Mouse (Mus musculus) midbrain, embryonic 15.5 days (tissue): ENCODE results near the gene Nptxr. TPM values are rescaled to one million over a fixed set of nuclear protein-coding genes. Genes with fewer than 3 reads are reported as not detected.
A peak's percentile ranks its signal among the peaks of the same experiment; 100 is the strongest.

Experiments
- ATAC-seq: fragments of 200-750 bp; cut with Nextera tagmentation; replicated peaks from 2 replicates; pipeline ENCODE4 v1.8.0; 2017; ENCODE audit warnings: moderate TSS enrichment
- H3K27ac ChIP-seq: fragments of 300-500 bp; sonication (generic); 2 replicates; pipeline ENCODE4 v1.5.1; 2015; ENCODE audit warnings: mild to moderate bottlenecking, inconsistent platforms
- H3K27me3 ChIP-seq: fragments of 300-500 bp; sonication (generic); replicated peaks from 2 replicates; pipeline ENCODE4 v1.6.1; 2015; ENCODE audit warnings: inconsistent platforms
- H3K36me3 ChIP-seq: fragments of 300-500 bp; sonication (generic); replicated peaks from 2 replicates; pipeline ENCODE4 v1.6.1; 2015; ENCODE audit warnings: inconsistent platforms
- H3K4me1 ChIP-seq: fragments of 300-500 bp; sonication (generic); 2 replicates; pipeline ENCODE4 v1.6.1; 2015; ENCODE audit warnings: inconsistent platforms
- H3K4me2 ChIP-seq: fragments of 300-500 bp; sonication (generic); 2 replicates; pipeline ENCODE4 v1.6.1; 2015; ENCODE audit warnings: inconsistent platforms, mild to moderate bottlenecking, moderate library complexity
- H3K4me3 ChIP-seq: fragments of 300-500 bp; sonication (generic); 2 replicates; pipeline ENCODE4 v1.5.1; 2015; ENCODE audit warnings: mild to moderate bottlenecking, inconsistent platforms
- H3K9ac ChIP-seq: fragments of 300-500 bp; sonication (generic); 2 replicates; pipeline ENCODE4 v1.6.1; 2015; ENCODE audit warnings: mild to moderate bottlenecking, inconsistent platforms
- H3K9me3 ChIP-seq: fragments of 300-500 bp; sonication (generic); 2 replicates; pipeline ENCODE4 v1.6.1; 2016; ENCODE audit warnings: inconsistent platforms
- WGBS: fragments of 180-500 bp; shearing (Covaris S2); methylation state at CpG from one replicate; pipeline ENCODE4 v1.1.7; 2015; ENCODE audit warnings: mixed read lengths; 5-methylcytosine and 5-hydroxymethylcytosine counted together
- polyA plus RNA-seq: library from polyadenylated mRNA; unstranded; fragments of >200 nt; fragmentation: Nextera tagmentation; extraction: Ambion mirVana; gene quantifications from 2 replicates; pipeline ENCODE4 v1.2.1, GENCODE M21; 2015

Nptxr gene
- 52.0 and 54.8 TPM in 2 replicates for polyA plus RNA-seq

DNA sequence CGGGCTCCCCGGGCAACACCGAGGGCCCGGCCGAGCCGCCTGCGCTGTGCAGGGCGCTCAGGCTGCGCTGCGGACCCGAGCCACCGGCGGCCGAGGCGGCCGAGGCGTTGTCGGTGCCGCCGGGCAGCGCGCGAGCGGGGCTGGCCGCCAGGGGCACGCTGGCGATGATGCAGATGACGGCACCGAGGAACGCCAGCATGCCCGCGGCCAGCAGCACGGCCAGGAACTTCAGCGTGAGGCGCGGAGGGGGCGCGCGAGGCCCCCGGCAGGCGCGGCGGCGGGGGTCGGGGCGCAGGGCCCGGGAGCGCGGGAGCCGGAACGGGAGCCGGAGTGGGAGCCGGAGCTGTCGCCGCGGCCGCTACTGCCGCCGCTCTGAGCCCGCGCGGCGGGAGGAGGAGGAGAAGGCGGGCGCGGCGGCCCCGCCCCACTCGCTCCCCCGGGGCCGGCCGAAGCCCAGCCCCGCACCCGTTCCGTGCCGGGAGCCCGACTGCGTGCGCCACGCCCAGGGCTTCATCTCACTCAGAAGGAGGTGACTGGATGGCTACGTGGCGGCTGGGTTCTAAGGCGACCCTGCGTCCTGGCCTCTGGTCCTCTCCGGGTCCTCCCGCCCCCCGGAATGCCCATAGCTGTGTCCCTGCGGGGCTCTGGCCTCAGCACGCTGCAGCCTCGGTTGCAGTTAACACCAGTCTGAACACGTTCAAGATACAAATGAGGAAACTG, at the start of gene Nptxr:
TSS of gene Nptxr (minus strand) at position 415 of the 720 bp plus-strand sequence.
- H3K27ac ChIP-seq: peak within 1 kb of the TSS; percentile 88
- ATAC-seq: peak; percentile 80
- WGBS: under 1% methylated on average over 71 of the region's 91 CpGs
- H3K27me3 ChIP-seq: peaks cover 34% of the 10 kb centered on the region
- H3K9ac ChIP-seq: peak within 1 kb of the TSS; percentile 81
- peak within 1 kb of the TSS; percentile 81 for H3K4me2 ChIP-seq
- peaks cover 34% of the 10 kb centered on the region for H3K4me1 ChIP-seq
- peak within 1 kb of the TSS; percentile 67 for H3K4me3 ChIP-seq
- no peaks in the 10 kb centered on the region for H3K36me3 ChIP-seq
- H3K9me3 ChIP-seq: no peaks in the 10 kb centered on the region

- no peak overlapping the region for H3K9ac ChIP-seq
- H3K4me3 ChIP-seq: no peak overlapping the region
- peaks cover 7% of the 10 kb centered on the region; the same call in 1 of the 2 replicates for H3K4me1 ChIP-seq
- ATAC-seq: no peak
- no peaks in the 10 kb centered on the region for H3K27me3 ChIP-seq
- 98% methylated on average over 2 of the region's 2 CpGs for WGBS
- no peak overlapping the region for H3K27ac ChIP-seq
- no peak overlapping the region for H3K4me2 ChIP-seq
- H3K9me3 ChIP-seq: no peaks in the 10 kb centered on the region
- H3K36me3 ChIP-seq: no peaks in the 10 kb centered on the region
Observed at GRCm38 (mm10) chr15:79850143-79850542, 45.6 kb upstream of the Nptxr start.

DNA sequence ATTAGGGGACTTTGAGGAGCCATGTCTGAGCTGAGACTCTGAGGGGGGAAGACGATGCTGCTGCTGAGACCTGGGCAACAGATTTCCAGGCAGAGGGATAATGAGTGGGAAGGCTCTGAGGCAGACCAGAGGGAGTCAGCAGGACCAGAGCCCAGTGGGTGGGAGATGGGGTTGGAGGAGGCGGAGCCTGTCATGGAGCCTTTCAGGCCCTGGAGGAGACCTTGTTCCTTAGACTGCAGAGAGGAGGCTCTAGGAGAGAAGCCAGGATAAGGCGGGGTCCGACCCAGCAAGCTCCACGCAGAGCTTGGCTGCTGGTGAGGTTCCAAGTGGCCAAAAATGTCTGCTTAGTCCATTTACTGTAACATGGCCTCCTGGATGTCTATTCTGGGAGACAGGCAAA, 42.5 kb upstream of the Nptxr start:
- no peak for ATAC-seq
- Histone ChIP-seq H3K27me3 (no peaks in the 10 kb centered on the region), H3K27ac (no peak overlapping the region), H3K4me3 (no peak overlapping the region), H3K4me1 (peaks cover 7% of the 10 kb centered on the region; the same call in 1 of the 2 replicates), H3K36me3 (no peaks in the 10 kb centered on the region), H3K4me2 (no peak overlapping the region), H3K9ac (no peak overlapping the region), H3K9me3 (no peaks in the 10 kb centered on the region)
- WGBS: 17% methylated on average over 5 of the region's 5 CpGs

GRCm38 (mm10) chr15:79845986-79846385, 41.4 kb upstream of the Nptxr start:
- 73% methylated on average over 4 of the region's 4 CpGs for WGBS
- no peaks in the 10 kb centered on the region for H3K27me3 ChIP-seq
- no peak for ATAC-seq
- H3K4me1 ChIP-seq: peaks cover 7% of the 10 kb centered on the region; the same call in 1 of the 2 replicates
- H3K9me3 ChIP-seq: no peaks in the 10 kb centered on the region
- no peak overlapping the region for H3K4me3 ChIP-seq
- no peaks in the 10 kb centered on the region for H3K36me3 ChIP-seq
- no peak overlapping the region for H3K9ac ChIP-seq
- H3K27ac ChIP-seq: no peak overlapping the region
- no peak overlapping the region for H3K4me2 ChIP-seq

GRCm38 (mm10) chr15:79842985-79843384, 38.4 kb upstream of the Nptxr start:
- H3K4me3 ChIP-seq: no peak overlapping the region
- no peak for ATAC-seq
- peaks cover 7% of the 10 kb centered on the region; the same call in 1 of the 2 replicates for H3K4me1 ChIP-seq
- H3K27me3 ChIP-seq: no peaks in the 10 kb centered on the region
- no peak overlapping the region for H3K27ac ChIP-seq
- no peaks in the 10 kb centered on the region for H3K36me3 ChIP-seq
- 82% methylated on average over 3 of the region's 3 CpGs for WGBS
- H3K9ac ChIP-seq: no peak overlapping the region
- H3K4me2 ChIP-seq: no peak overlapping the region
- H3K9me3 ChIP-seq: no peaks in the 10 kb centered on the region

DNA sequence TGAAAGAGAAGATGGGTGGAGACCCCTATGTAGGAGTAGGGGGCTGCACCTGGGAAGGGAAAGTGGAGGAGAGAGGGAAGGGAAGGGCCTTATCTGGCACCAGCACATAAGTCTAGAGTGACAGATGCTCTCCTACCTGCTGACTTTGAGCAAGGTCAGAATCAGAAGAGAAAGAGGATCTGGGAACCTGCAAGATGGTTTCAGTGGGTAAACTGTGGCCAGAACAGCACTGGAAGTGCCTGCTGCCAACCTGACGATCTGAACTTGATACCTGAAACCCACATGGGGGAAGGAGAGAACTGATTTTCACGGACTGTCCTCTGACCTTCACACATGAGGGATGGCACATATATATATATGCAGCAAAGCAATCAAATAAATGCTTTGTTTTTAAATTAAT, 35.7 kb upstream of the Nptxr start:
- H3K4me2 ChIP-seq: no peak overlapping the region
- no peak overlapping the region for H3K4me3 ChIP-seq
- no peak for ATAC-seq
- 72% methylated on average over 2 of the region's 2 CpGs for WGBS
- no peak overlapping the region for H3K9ac ChIP-seq
- H3K4me1 ChIP-seq: peaks cover 8% of the 10 kb centered on the region
- no peaks in the 10 kb centered on the region for H3K36me3 ChIP-seq
- no peaks in the 10 kb centered on the region for H3K27me3 ChIP-seq
- no peaks in the 10 kb centered on the region for H3K9me3 ChIP-seq
- H3K27ac ChIP-seq: no peak overlapping the region

- H3K27me3 ChIP-seq: no peaks in the 10 kb centered on the region
- peak overlapping the region; percentile 87 for H3K4me3 ChIP-seq
- peak overlapping the region; percentile 59; the same call in 1 of the 2 replicates for H3K9ac ChIP-seq
- H3K9me3 ChIP-seq: no peaks in the 10 kb centered on the region
- no peak for ATAC-seq
- H3K4me1 ChIP-seq: peaks cover 48% of the 10 kb centered on the region
- 31% methylated on average over 9 of the region's 9 CpGs for WGBS
- H3K36me3 ChIP-seq: no peaks in the 10 kb centered on the region
- peak overlapping the region; percentile 95 for H3K4me2 ChIP-seq
- peak overlapping the region; percentile 99 for H3K27ac ChIP-seq
Observed at GRCm38 (mm10) chr15:79834881-79835260, 30.3 kb upstream of the Nptxr start.

DNA sequence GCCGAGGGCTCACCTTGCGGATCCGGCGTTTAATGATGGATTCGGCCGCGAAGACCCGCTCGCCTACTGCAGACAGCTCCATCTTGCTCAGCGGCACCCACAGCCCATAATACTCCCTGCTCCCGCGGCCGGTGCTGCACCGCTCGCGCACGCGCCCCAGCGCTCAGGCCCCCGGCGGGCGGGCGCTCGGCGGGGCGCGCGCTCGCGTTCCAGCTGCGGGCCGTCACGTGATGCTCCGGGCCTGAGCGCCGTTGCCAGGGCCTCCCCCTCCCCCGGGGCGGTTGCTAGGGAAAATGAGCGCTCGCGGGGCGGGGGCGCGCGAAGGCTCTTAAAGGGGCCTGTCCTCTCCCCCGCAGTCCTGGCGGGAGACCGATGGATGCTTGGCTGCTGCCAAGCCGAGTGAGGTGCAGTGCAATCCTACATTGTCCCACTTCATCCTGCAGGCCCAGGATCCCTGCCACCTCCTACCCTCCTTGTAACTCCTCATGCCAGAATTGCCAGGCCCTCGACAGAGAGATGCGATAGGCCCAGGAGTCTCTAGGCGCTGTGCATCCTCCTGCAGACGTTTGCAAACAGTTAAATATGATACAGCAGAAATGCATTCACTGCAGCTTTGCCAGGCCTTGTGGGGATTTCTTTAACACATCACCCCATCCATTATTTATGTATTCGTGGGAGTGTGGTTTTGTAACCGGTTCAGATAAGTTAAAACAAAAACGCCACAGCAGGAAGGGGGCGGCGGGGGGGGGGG, 29.7 kb upstream of the Nptxr start, which contains the start of the genes Npcd and Cbx6:
TSS of gene Npcd (minus strand) at position 108 of the 751 bp plus-strand sequence.
TSS of gene Cbx6 (minus strand) at position 559 of the 751 bp plus-strand sequence.
- no peaks in the 10 kb centered on the region for H3K36me3 ChIP-seq
- no peaks in the 10 kb centered on the region for H3K9me3 ChIP-seq
- peak within 1 kb of the TSS; percentile 87 for H3K4me3 ChIP-seq
- peak within 1 kb of the TSS; percentile 99 for H3K27ac ChIP-seq
- ATAC-seq: peak; percentile 88
- H3K4me2 ChIP-seq: peak within 1 kb of the TSS; percentile 95
- WGBS: under 1% methylated on average over 58 of the region's 58 CpGs
- H3K4me1 ChIP-seq: peaks cover 54% of the 10 kb centered on the region
- H3K9ac ChIP-seq: peak within 1 kb of the TSS; percentile 96
- H3K27me3 ChIP-seq: no peaks in the 10 kb centered on the region

DNA sequence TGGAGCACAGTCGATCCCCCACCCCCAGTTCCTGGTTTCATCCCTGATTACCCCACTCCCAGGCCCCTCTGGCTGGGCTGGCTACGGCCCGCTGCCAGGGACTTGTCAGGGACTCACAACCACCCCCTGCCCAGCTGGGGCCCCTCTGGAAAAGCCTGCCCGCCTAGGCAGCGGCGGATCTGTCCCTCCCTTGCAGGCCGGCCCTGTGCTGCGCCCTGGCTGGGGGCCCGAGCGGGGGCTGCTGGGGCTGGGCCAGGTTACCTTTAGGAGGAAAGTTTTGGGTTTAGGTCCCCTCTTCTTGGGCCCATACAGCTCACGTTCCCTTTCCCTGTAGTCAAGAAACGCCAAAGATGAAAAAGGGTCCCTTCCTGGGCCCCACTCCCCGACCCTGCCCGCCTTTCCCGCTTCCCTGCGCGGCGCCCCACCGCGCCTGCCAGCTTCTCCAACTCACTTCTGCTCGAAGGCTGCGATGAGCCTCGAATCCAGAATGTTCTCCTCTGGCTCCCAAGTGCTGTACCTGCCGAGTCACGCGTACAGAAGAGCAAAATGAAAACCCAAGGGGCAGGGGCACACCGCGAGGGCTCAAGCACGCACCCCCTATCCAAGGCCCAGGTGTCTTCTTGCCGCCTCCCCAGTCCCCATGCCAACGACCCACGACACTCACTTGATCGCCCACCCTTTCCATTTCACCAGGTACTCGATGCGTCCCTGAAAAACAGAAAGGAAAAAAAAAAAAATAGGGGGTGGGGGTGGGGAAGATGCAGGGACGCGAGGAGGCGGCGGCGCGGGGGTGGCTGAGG, 28.9 kb upstream of the Nptxr start:
- WGBS: under 1% methylated on average over 41 of the region's 41 CpGs
- H3K36me3 ChIP-seq: no peaks in the 10 kb centered on the region

GRCm38 (mm10) chr15:79832064-79832900, 27.7 kb upstream of the Nptxr start:
- peak overlapping the region; percentile 99 for H3K27ac ChIP-seq
- peak overlapping the region; percentile 87 for H3K4me3 ChIP-seq
- H3K9me3 ChIP-seq: no peaks in the 10 kb centered on the region
- H3K27me3 ChIP-seq: no peaks in the 10 kb centered on the region
- WGBS: 10% methylated on average over 18 of the region's 18 CpGs
- peaks cover 74% of the 10 kb centered on the region for H3K4me1 ChIP-seq
- no peak for ATAC-seq
- no peaks in the 10 kb centered on the region for H3K36me3 ChIP-seq
- peak overlapping the region; percentile 95 for H3K4me2 ChIP-seq
- peak overlapping the region; percentile 96 for H3K9ac ChIP-seq

More for the DNA sequence above, 28.9 kb upstream of the Nptxr start:
- Histone ChIP-seq H3K27me3 (no peaks in the 10 kb centered on the region), H3K4me3 (peak overlapping the region; percentile 87), H3K9me3 (no peaks in the 10 kb centered on the region), H3K4me1 (peaks cover 63% of the 10 kb centered on the region), H3K9ac (peak overlapping the region; percentile 96), H3K4me2 (peak overlapping the region; percentile 95), H3K27ac (peak overlapping the region; percentile 99)
- peak; percentile 18 for ATAC-seq

GRCm38 (mm10) chr15:79830388-79830787, 25.8 kb upstream of the Nptxr start:
- WGBS: 7% methylated on average over 4 of the region's 4 CpGs
- no peak overlapping the region for H3K9ac ChIP-seq
- peaks cover 85% of the 10 kb centered on the region for H3K4me1 ChIP-seq

More at GRCm38 (mm10) chr15:79830388-79830787, 25.8 kb upstream of the Nptxr start:
- Histone ChIP-seq H3K4me3 (no peak overlapping the region), H3K9me3 (no peaks in the 10 kb centered on the region), H3K36me3 (0 out of 2 replicates have a peak, but pooled peaks cover 5% of the 10 kb centered on the region), H3K27me3 (no peaks in the 10 kb centered on the region), H3K27ac (peak overlapping the region; percentile 34; the same call in 1 of the 2 replicates), H3K4me2 (no peak overlapping the region)
- ATAC-seq: no peak
